Mouse (Mus musculus) midbrain, embryonic 11.5 days (tissue): ENCODE measurements around the gene Rbfox2. TPM values are rescaled to one million over a fixed set of nuclear protein-coding genes. Genes with fewer than 3 reads are reported as not detected.

Experiments
- ATAC-seq: fragments of 200-750 bp; cut with Nextera tagmentation; 2 replicates; pipeline ENCODE4 v1.8.0; 2017; ENCODE audit warnings: moderate TSS enrichment, moderate library complexity; ENCODE audit not compliant: low FRiP score
- DNase-seq: peaks from one replicate; pipeline ENCODE4 v3.0.0; 2015; ENCODE audit warnings: low spot score; ENCODE audit errors: missing footprints
- H3K27ac ChIP-seq: fragments of 300-500 bp; sonication (generic); 2 replicates; pipeline ENCODE4 v1.5.1; 2014; ENCODE audit warnings: low read depth, low read length
- H3K27me3 ChIP-seq: fragments of 300-500 bp; sonication (generic); 2 replicates; pipeline ENCODE4 v1.6.1; 2014; ENCODE audit warnings: mild to moderate bottlenecking, low read length, moderate library complexity, mixed read lengths; ENCODE audit not compliant: control insufficient read depth, insufficient read depth
- H3K36me3 ChIP-seq: fragments of 300-500 bp; sonication (generic); 2 replicates; pipeline ENCODE4 v1.6.1; 2014; ENCODE audit warnings: mild to moderate bottlenecking, low read length, moderate library complexity, mixed read lengths; ENCODE audit not compliant: control insufficient read depth, insufficient read depth
- H3K4me1 ChIP-seq: fragments of 300-500 bp; sonication (generic); 2 replicates; pipeline ENCODE4 v1.6.1; 2014; ENCODE audit warnings: low read length; ENCODE audit not compliant: control insufficient read depth, insufficient read depth
- H3K4me2 ChIP-seq: fragments of 300-500 bp; sonication (generic); 2 replicates; pipeline ENCODE4 v1.6.1; 2014; ENCODE audit warnings: mild to moderate bottlenecking, moderate library complexity
- H3K4me3 ChIP-seq: fragments of 300-500 bp; sonication (generic); 2 replicates; pipeline ENCODE4 v1.5.1; 2014; ENCODE audit warnings: low read depth, low read length
- H3K9ac ChIP-seq: fragments of 300-500 bp; sonication (generic); 2 replicates; pipeline ENCODE4 v1.6.1; 2014; ENCODE audit warnings: low read length
- H3K9me3 ChIP-seq: fragments of 300-500 bp; sonication (generic); 2 replicates; pipeline ENCODE4 v1.6.1; 2016; ENCODE audit warnings: low read length; ENCODE audit not compliant: control insufficient read depth
- WGBS: fragments of 180-500 bp; shearing (Covaris S2); extraction: QIAGEN DNeasy Blood & Tissue Kit; methylation state at CpG from one replicate; pipeline ENCODE4 v1.1.7; 2014; 5-methylcytosine and 5-hydroxymethylcytosine counted together
- polyA plus RNA-seq: library from polyadenylated mRNA; unstranded; fragments of >200 nt; fragmentation: Nextera tagmentation; extraction: Ambion mirVana; gene quantifications from 2 replicates; pipeline ENCODE4 v1.2.1, GENCODE M21; 2014

Rbfox2 gene
- polyA plus RNA-seq, 1 experiment from 2014 or later: 73.2 TPM

GRCm38 (mm10) chr15:77104349-77105158, 202.2 kb downstream of the Rbfox2 start:
- no peak for DNase-seq
- no peak for ATAC-seq
- no peaks in the 10 kb centered on the region for H3K9me3 ChIP-seq
- H3K9ac ChIP-seq: no peak overlapping the region
- no peaks in the 10 kb centered on the region for H3K27me3 ChIP-seq
- no peaks in the 10 kb centered on the region for H3K4me1 ChIP-seq
- H3K36me3 ChIP-seq: no peaks in the 10 kb centered on the region; the same call in 1 of the 2 replicates
- peak overlapping the region; percentile 25; the same call in 1 of the 2 replicates for H3K27ac ChIP-seq
- H3K4me2 ChIP-seq: no peak overlapping the region
- WGBS: 82% methylated on average over 10 of the region's 10 CpGs
- H3K4me3 ChIP-seq: no peak overlapping the region

- H3K9me3 ChIP-seq: no peaks in the 10 kb centered on the region
- no peak overlapping the region for H3K9ac ChIP-seq
- H3K27me3 ChIP-seq: no peaks in the 10 kb centered on the region
- no peak overlapping the region for H3K4me2 ChIP-seq
- no peak overlapping the region for H3K4me3 ChIP-seq
- H3K4me1 ChIP-seq: no peaks in the 10 kb centered on the region
- WGBS: 85% methylated on average over 5 of the region's 5 CpGs
- DNase-seq (no peak), ATAC-seq (no peak)
- H3K27ac ChIP-seq: no peak overlapping the region
- peaks cover 3% of the 10 kb centered on the region; the same call in 1 of the 2 replicates for H3K36me3 ChIP-seq
Measured at GRCm38 (mm10) chr15:77102685-77103084, 204.1 kb downstream of the Rbfox2 start.

DNA sequence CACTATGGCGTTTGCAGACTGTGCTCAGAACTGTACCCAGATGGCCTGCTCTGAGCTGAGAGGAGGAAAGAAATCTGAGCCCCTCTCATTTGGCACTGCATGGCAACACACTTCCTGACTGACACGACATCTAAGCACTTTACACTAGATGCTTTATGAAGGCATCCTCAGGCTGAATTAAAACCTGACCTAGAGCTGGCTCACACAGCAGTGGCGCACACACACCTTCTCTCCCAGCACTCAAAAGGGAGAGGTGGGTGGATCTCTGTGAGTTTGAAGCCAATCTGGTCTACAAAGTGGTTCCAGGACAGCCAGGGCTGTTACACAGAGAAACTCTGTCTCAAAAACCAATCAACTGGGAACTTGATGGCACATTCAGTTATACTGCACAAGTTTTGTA, 207.0 kb downstream of the Rbfox2 start:
- Histone ChIP-seq H3K27me3 (no peaks in the 10 kb centered on the region), H3K4me3 (no peak overlapping the region), H3K36me3 (peaks cover 5% of the 10 kb centered on the region; the same call in 1 of the 2 replicates), H3K27ac (no peak overlapping the region), H3K9me3 (no peaks in the 10 kb centered on the region), H3K4me2 (no peak overlapping the region), H3K9ac (no peak overlapping the region), H3K4me1 (no peaks in the 10 kb centered on the region)
- WGBS: 83% methylated on average over 3 of the region's 3 CpGs
- DNase-seq: no peak
- no peak for ATAC-seq

GRCm38 (mm10) chr15:77097358-77097757, 209.4 kb downstream of the Rbfox2 start:
- H3K9me3 ChIP-seq: no peaks in the 10 kb centered on the region
- whole genome bisulfite sequencing: 96% methylated on average over 6 of the region's 6 CpGs
- no peaks in the 10 kb centered on the region for H3K4me1 ChIP-seq
- H3K9ac ChIP-seq: no peak overlapping the region
- no peak for DNase-seq
- H3K27ac ChIP-seq: no peak overlapping the region
- no peak overlapping the region for H3K4me3 ChIP-seq
- H3K27me3 ChIP-seq: no peaks in the 10 kb centered on the region
- H3K36me3 ChIP-seq: peaks cover 5% of the 10 kb centered on the region; the same call in 1 of the 2 replicates
- H3K4me2 ChIP-seq: no peak overlapping the region
- no peak for ATAC-seq

- H3K36me3 ChIP-seq: 0 out of 2 replicates have a peak, but pooled peaks cover 5% of the 10 kb centered on the region
Measured at GRCm38 (mm10) chr15:77095216-77095615, 211.6 kb downstream of the Rbfox2 start.

DNA sequence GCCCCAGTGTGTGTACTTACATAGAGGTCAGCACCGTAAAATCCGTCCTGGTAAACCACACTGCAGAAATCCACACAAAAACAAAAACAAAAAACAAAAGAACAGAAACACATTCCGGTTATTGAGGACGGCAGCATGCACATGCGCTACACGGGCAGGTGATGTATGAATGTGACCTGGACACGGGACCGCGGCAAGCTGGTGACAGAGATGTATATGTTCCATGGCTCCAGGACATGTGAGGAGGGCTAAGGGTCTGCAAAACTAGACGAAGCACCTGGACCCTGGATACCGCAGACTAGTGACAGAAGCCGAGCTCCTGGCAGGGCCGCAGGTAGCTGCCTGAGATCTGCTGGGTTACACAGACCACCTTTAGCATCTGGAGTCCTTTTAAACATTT, 212.4 kb downstream of the Rbfox2 start:
- DNase-seq: no peak
- WGBS: 96% methylated on average over 13 of the region's 13 CpGs
- no peaks in the 10 kb centered on the region for H3K4me1 ChIP-seq
- H3K9me3 ChIP-seq: no peaks in the 10 kb centered on the region
- H3K4me3 ChIP-seq: no peak overlapping the region
- no peaks in the 10 kb centered on the region for H3K27me3 ChIP-seq
- H3K9ac ChIP-seq: no peak overlapping the region
- H3K36me3 ChIP-seq: 0 out of 2 replicates have a peak, but pooled peaks cover 5% of the 10 kb centered on the region
- H3K27ac ChIP-seq: no peak overlapping the region
- ATAC-seq: no peak
- H3K4me2 ChIP-seq: no peak overlapping the region

More at GRCm38 (mm10) chr15:77095216-77095615, 211.6 kb downstream of the Rbfox2 start:
- H3K4me3 ChIP-seq: no peak overlapping the region
- H3K27ac ChIP-seq: no peak overlapping the region
- no peak overlapping the region for H3K4me2 ChIP-seq
- no peaks in the 10 kb centered on the region for H3K4me1 ChIP-seq
- DNase-seq: no peak
- no peaks in the 10 kb centered on the region for H3K9me3 ChIP-seq
- no peak for ATAC-seq
- H3K27me3 ChIP-seq: no peaks in the 10 kb centered on the region
- WGBS: 100% methylated on average over 1 of the region's 1 CpGs
- no peak overlapping the region for H3K9ac ChIP-seq

DNA sequence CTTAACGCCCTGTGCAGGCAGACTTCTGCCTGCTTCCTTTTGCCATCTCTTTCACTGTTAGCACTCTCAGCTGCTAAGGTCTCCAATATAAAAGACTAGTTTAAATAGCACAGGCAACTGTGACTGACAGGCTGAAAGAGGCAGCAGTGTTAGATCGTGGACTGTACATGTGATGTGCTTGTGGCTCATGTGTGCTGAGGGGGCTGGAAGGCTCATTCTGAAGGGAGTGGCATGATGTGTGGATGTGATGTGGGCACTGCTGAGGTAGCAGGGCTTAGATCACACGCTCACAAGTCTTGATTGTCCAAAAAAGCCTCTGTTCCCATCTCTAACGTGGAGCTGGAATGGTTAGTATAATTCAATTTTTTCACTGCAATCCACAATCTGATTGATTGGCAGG, 215.4 kb downstream of the Rbfox2 start:
- 88% methylated on average over 4 of the region's 4 CpGs for WGBS
- no peak overlapping the region for H3K27ac ChIP-seq
- H3K4me3 ChIP-seq: no peak overlapping the region
- no peaks in the 10 kb centered on the region for H3K27me3 ChIP-seq
- no peak overlapping the region for H3K4me2 ChIP-seq
- no peak overlapping the region for H3K9ac ChIP-seq
- no peaks in the 10 kb centered on the region for H3K9me3 ChIP-seq
- ATAC-seq (no peak), DNase-seq (no peak)
- no peaks in the 10 kb centered on the region for H3K36me3 ChIP-seq
- no peaks in the 10 kb centered on the region for H3K4me1 ChIP-seq

GRCm38 (mm10) chr15:77090531-77090930, 216.3 kb downstream of the Rbfox2 start:
- WGBS: 90% methylated on average over 5 of the region's 5 CpGs
- Histone ChIP-seq H3K36me3 (no peaks in the 10 kb centered on the region), H3K4me1 (no peaks in the 10 kb centered on the region)

DNA sequence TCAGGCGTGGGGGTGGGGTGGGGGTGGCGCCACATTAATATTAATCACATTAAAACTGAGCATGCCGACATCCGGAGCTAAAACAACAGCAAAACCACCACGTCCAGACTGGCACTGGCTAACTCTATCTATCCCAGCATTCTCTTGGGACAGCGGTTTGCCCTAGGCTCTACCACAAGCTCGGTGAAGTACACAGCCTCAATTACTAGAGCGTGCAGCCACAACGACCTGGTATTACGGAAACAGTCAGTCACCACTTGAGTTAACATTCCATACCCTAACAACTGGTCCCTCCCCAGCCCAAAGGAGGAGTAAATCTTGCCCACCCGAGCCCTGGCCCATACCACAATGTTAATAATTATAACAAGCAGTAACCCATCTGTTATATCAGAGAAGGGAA, 217.6 kb downstream of the Rbfox2 start:
- Histone ChIP-seq H3K4me1 (no peaks in the 10 kb centered on the region), H3K9ac (no peak overlapping the region), H3K4me3 (no peak overlapping the region), H3K27ac (no peak overlapping the region), H3K27me3 (no peaks in the 10 kb centered on the region), H3K36me3 (no peaks in the 10 kb centered on the region), H3K4me2 (no peak overlapping the region), H3K9me3 (no peaks in the 10 kb centered on the region)
- 76% methylated on average over 11 of the region's 11 CpGs for WGBS
- ATAC-seq: no peak
- no peak for DNase-seq

More at GRCm38 (mm10) chr15:77090531-77090930, 216.3 kb downstream of the Rbfox2 start:
- no peak overlapping the region for H3K4me3 ChIP-seq
- H3K27ac ChIP-seq: no peak overlapping the region
- no peak for DNase-seq
- H3K27me3 ChIP-seq: no peaks in the 10 kb centered on the region
- H3K9ac ChIP-seq: no peak overlapping the region
- H3K4me2 ChIP-seq: no peak overlapping the region
- H3K9me3 ChIP-seq: no peaks in the 10 kb centered on the region
- ATAC-seq: no peak
